Mouse (Mus musculus) monocyte, adult 2 months (primary cell): ENCODE data around the gene Ccdc78.

Experiments
- DNase-seq, 2 experiments: peaks; one replicate each; pipeline ENCODE4 v3.0.0; 2022; ENCODE audit warnings: low spot score in 2 of 2, low read depth in 1 of 2

The Ccdc78 gene

DNA sequence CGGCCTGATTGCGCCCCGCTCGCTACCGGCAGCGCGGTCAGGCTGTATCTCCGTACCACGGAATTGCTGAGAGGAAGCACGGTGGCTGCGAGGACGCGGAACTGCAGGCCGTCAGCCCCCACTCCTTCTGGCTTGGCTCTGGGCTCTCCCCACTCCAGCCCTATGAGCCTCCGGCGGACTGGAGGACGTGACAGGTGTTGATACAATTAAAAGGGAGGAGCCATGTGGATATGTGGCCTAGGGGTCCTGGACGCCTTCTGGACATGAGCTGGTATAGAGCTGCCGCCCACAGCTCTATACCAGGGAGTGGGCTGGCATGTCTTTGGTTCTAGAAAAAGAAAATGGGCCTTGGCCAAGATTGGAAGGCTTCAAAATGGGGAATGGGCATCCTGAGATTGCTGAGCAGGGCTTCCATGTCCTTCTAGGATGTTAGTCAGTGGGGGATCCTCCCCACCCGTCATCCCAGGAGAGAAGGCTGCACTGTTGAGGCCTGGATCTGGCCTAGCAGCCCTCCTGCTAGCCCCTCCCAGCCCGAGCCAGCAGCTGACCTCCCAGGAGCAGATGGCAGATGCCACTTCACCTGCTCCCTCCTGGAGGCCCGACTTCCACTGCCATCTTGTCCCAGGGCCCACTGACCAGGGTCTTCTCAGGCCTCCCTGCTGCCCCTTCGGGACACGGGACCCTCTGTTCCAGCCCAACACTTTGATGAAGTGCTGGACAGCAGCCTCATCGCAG is 23.4 kb downstream of the Ccdc78 start:
- DNase-seq, result no peak

DNA sequence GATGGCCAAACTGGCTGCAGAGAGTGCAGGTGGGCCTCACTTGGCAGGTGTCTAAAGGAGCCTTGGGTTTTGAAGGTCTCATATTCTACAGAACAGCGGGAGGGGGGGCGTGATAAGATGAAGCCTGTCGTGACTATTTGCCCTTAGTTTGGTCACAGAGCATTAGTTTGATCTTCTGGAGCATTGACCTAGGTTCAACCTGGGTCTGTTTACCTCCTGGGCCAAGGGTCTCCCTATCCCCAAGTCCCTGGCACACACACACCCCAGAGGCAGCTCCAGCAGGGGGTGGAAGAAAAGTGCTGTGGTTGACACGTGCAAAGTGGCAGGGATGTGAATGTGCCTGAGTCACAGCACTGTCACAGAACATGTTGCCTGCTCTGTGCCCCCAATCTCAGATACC is 24.5 kb downstream of the Ccdc78 start:
- DNase-seq, result no peak

DNA sequence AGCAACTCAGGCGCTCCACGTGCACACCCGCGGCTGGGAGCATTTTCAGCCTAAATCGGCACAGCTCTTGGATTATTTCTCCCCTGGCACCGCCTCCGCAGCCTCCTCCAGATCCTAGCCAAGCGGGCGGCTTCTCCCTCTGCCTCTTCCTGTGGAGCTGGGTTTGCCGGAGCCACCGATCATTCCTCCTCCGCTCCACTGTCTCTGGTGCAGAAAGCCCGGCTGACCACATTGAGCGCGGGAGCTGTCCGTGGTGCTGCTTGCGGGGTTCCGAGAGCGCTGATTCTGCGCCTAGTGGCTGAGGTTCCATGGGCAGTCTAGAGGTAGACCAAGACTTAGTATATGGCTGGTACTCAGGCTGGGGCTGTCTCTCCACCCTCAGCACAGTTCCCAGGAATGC is 27.1 kb downstream of the Ccdc78 start:
- DNase-seq, result peak in 1 of 2 experiments; percentile 77

DNA sequence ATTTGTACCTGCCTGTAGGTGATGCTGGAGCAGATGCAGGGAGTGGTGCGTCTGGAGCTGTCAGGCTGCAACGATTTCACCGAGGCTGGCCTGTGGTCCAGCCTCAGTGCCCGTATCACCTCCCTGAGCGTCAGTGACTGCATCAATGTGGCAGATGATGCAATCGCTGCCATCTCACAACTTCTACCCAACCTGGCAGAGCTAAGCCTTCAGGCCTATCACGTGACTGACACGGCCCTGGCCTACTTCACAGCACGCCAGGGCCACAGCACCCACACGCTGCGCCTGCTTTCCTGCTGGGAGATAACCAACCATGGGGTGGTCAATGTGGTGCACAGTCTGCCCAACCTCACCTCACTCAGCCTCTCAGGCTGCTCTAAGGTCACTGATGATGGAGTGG is 31.3 kb downstream of the Ccdc78 start:
- DNase-seq, result no peak

DNA sequence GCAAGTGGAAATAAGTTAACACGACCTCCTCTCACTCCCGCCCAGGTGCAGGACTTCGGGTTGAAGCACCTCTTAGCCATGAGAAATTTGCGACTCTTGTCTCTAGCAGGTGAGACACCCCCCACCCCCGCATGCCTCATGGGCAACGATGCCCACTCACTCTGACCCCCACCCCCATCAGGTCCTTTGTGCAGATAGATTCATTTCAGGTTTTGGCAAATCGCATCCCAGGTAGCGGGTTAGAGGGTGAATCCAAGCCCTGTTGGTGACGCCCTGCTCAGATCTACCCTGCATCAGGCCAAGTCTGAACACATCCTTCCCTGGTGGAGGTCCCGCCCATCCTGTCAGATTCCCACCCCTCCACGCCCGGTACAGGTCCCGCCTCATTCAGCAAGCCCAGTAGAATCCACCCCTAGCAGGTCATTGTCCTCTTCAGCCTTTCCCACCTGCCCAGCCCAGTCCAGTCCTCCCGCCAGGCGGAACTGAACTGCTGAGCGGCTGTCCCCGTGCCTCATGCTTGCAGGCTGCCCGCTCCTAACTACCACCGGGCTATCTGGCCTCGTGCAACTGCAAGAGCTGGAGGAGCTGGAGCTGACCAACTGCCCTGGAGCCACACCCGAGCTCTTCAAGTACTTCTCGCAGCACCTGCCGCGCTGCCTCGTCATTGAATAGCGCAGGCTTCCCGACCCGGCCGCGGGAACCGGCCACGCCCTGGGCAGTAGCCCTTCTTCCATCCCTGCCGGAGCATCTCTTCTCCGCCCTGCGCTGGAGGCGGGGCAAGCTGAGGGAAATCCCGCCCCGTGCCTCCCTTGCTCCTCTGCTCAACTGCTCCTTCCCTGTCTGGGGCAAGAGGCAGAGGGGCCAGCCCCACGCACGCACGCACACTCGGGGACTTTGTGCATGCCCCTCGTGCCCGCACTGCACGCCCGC is 32.7 kb downstream of the Ccdc78 start:
- no peak for DNase-seq

DNA sequence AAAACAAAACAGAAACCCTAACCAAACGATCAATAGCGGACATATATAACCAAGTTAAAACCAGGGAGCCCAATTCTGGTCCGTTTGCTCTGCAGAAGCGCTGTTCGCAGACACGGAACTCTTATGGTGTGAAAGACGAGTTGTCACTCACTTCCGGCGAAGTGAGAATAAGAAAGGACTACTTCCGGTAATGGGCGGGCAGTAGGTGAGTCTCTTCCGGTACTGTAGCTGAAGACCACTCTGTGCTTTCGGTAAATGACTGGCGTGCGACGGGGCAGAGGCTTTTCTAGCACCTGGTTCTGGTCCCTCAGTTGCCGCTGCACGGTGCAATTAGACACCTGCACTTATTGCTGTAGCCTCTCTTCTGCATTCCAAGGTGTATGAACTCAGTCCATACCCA is 37.1 kb downstream of the Ccdc78 start, which contains the start of gene Wdr24:
Gene Wdr24 (plus strand): TSS at position 176 of the 400 bp plus-strand sequence.
- DNase-seq, result peak in 1 of 2 experiments; percentile 44

DNA sequence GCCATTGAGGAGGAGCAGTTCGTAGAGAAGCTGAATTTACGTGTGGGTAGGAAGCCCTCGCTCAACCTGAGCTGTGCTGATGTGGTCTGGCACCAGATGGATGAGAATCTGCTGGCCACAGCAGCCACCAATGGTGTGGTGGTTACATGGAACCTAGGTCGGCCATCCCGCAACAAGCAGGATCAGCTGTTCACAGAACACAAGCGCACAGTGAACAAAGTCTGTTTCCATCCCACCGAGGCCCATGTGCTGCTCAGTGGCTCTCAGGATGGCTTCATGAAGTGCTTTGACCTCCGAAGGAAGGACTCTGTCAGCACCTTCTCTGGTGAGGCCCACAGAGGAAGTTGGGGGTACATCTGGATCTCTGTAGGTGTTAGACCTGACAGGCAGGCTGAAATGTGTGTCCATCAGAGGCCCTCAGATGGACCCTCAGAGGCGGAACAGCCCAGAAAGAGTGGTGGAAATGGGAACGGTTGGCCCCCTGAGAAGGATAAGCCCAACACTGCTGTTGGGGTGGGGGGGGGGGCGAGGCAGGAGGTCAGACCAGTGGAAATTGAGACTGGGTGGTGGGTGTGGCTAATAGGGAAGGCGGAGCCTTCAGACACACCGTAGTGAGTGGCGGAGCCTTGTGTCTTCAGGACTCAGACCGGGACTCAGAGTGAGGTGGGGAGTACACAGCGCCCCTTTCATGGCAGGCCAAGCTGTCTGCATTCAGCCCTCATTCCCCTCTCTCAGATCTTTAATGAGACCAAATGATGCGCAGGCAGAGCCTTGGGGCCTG is 38.2 kb downstream of the Ccdc78 start:
- DNase-seq, result no peak

DNA sequence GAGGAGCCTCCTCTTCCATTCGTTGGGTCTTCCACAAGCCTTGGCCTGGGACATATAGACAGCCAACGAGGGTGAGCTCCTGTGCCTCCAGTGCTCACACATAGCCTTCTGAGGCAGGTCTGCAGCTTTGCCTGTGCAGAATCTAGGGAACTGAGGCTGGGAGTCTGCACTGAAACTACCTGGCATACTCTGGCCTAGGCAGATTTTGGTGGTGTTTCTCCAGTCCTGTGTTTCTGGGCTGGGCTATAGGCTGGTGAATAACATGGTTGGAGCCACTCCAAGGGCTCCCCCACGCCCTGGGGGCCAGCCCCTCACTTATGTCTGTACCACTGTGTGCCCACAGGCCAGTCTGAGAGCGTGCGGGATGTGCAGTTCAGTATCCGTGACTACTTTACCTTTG is 38.9 kb downstream of the Ccdc78 start:
- DNase-seq, result no peak

DNA sequence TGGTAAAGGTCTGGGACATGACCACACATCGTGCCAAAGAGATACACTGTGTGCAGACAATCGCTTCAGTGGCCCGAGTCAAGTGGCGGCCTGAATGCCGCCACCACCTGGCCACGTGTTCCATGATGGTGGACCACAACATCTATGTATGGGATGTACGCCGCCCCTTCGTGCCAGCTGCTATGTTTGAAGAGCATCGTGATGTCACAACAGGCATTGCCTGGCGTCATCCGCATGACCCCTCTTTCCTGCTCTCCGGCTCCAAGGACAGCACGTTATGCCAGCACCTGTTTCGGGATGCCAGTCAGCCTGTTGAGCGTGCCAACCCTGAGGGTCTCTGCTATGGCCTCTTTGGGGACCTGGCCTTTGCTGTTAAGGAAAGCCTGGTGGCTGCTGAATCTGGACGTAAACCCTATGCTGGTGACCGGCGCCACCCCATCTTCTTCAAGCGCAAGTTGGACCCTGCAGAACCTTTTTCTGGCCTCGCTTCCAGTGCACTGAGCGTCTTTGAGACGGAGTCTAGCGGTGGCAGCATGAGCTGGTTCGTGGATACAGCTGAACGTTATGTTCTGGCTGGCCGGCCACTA is 39.7 kb downstream of the Ccdc78 start:
- no peak for DNase-seq

DNA sequence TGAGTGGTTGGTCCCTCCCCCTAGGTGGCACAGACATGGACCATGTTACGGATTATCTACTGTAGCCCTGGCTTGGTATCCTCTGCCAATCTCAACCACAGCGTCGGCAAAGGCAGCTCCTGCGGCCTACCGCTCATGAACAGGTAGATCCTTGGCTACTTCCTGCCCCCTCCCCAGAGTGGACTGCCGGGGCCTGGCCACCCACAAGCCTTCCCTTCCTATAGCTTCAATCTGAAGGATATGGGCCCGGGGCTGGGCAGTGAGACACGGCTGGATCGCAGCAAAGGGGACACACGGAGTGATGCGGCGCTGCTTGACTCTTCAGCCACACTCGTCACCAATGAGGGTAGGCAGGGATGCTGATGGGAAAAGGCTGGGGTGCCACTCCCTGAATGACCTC is 40.6 kb downstream of the Ccdc78 start:
- DNase-seq, result no peak

DNA sequence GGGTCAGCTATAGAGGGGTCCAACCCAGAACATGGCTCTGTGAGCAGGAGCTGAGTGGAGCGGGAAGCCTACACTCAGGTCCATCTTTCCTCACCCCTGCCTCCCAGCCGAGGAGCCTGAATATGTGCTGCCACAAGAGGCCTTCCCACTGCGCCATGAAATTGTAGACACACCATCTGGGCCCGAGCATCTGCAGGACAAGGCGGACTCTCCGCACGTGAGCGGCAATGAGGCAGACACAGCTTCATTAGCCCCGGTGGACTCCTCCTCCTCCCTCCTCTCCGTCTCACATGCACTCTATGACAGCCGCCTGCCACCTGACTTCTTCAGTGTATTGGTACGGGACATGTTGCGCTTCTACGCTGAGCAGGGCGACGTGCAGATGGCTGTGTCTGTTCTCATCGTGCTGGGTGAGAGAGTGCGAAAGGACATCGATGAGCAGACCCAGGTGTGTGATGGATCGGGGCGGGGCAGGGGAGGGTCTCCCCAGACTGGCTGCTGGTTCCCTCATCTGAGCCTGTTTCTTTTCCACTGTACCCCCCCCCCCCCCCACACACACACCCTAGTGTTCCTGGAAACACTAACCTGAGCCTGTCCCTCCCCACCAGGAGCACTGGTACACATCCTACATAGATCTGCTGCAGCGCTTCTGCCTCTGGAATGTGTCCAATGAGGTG is 41.3 kb downstream of the Ccdc78 start:
- no peak for DNase-seq

DNA sequence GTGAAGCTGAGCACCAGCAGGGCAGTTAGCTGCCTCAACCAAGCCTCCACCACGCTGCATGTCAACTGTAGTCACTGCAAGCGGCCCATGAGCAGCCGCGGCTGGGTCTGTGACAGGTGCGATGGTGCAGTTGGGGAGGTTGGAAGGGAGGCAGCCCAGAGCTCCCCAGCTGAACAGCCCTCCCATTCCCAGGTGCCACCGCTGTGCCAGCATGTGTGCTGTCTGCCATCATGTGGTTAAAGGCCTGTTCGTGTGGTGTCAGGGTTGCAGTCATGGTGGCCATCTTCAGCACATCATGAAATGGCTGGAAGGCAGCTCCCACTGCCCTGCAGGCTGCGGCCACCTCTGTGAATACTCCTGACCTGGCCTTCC is 41.8 kb downstream of the Ccdc78 start:
- no peak for DNase-seq

DNA sequence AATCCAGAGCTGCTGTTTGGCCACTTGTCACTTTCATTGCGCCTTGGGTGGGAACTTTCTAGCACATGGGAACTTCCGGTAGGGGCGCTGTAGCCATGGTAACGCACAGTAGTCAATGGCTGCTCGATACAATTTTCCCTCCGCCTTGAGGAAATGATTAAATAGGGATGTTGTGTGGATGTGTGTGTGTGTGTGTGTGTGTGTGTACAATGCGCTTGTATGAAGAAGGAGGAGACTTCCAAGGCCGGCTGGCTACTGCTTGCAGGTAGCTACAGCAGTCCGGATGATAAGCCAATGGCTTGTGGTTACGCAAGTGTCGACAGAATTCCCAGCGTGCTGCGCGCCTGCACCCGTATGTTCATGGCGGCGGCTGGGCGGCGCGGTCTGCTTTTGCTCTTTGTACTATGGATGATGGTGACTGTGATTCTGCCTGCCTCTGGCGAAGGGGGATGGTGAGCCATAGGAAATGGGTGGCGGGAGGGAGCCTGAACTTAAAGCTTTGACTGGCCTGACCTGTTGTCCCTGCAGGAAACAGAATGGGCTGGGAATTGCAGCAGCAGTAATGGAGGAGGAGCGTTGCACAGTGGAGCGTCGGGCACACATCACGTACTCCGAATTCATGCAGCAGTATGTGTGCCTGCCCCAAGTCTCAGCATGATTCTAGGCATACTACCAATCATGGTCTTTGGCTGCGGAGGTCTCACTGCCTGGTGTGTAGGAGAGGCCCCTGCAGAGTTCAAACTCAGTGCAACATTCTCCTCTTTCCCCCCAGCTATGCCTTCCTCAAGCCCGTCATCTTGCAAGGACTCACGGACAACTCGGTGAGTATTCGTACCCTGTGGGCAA is 42.6 kb downstream of the Ccdc78 start, which contains the start of gene Jmjd8:
Gene Jmjd8 (plus strand): TSS at position 156 of the 846 bp plus-strand sequence.
- no peak for DNase-seq

DNA sequence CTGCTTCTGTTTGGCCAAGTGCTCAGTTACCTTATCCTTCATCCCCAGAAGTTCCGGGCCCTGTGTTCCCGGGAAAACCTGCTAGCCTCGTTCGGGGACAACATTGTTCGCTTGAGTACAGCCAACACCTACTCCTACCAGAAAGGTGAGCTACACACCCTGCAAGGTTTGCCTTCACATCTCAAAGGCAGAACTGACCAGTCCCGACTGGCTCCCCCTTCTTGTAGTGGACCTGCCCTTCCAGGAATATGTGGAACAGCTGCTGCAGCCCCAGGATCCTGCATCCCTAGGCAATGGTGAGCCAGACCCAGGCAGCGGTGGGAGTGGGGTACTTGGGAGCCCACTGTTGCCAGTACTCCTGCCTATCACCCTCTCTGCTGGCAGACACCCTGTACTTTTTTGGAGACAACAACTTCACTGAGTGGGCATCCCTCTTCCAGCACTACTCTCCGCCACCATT is 43.2 kb downstream of the Ccdc78 start:
- no peak for DNase-seq

DNA sequence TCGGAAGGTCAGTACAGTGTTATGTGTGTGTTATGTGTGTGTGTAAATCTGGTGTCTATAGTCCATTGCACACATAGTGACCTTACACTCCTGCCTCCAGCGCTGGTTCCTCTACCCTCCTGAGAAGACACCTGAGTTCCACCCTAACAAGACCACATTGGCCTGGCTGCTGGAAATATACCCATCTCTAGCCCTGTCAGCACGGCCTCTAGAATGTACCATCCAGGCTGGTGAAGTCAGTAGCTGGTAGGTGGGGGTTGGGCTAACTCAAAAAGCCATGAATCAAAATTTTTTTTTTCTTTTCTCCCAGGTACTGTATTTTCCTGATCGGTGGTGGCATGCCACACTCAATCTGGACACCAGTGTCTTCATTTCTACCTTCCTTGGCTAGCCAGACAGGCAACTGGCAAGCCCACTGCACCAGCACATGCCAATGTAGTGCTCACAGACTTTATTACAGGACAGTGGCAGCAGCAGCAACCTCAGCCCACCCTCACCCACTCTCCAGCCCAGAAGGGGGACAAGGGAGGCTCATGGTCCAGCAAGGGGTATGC is 43.9 kb downstream of the Ccdc78 start:
- DNase-seq, result no peak

DNA sequence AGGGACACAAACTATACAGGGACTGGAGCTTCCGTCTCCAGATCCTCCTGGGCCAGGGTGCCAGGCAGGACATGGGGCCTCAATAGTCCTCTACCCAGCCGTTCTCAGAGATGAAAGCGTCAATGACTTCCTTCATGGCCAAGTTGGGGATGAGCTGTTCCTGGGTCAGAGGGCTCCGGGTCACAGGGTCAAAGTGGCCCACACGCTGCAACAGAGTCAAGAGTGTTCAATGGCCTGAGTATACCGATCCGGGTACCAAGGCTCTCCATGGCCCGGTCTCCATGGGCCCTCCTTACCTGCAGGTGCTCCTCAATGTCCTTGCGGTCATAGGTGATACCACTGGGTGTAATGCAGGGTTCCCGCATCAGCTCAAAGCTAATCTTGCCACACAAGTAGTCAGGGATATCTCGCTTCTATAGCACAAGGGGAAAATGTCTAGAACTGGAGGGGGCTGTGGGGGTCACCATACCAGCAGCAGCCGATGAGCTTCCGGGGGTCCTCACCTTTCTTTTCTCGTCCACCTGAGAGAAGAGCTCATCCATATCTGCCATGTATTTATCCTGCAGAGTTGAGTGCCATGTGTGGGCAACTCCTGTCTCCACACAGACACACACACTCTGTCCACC is 44.5 kb downstream of the Ccdc78 start:
- DNase-seq, result no peak

DNA sequence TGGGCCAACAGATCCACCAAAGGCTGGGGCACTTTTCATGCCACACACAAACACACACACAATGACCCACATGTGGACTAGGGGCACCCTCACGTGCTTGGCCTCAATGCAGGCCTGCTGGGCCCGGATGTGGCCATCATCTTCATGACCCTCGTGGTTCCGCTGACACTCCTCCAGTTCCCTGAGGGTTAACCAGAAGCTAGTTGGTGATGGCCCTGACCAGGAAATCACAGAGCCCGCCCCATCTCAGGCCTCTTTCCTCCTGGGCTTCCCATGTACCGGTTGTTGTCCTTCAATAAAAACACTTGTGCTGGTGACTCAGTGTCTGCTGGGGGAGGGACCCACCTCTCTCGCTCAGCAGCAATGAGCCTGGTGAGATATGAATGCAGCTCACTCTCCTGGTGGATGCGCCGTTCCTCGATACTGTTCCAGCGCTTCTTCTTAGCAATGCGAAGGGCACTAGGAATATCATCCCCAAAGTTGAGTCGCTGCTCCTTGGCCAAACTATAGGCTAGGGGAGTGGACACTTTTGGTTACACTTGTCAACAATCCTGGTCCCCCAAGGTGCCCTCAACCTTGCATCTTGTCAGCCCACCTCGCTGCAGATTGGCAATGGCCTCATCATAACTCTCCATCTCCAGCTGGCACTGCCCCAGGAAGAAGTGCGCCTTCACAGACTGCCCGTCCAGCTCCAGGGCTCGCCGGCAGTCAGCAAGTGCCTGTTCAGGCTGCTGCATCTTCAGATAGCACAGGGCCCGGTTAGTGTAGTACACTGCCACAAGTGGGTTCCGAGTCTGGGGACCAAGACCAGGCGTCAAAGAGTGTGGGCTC is 45.3 kb downstream of the Ccdc78 start:
- no peak for DNase-seq
